Mouse (Mus musculus) hindbrain, postnatal 0 days (tissue): ENCODE results near the gene Sf3a2. TPM values are rescaled to one million over a fixed set of nuclear protein-coding genes. Genes with fewer than 3 reads are reported as not detected.

Experiments
- ATAC-seq: fragments of 200-750 bp; cut with Nextera tagmentation; 2 replicates; pipeline ENCODE4 v1.8.0; 2017; ENCODE audit warnings: mild to moderate bottlenecking, moderate TSS enrichment, moderate library complexity
- DNase-seq: peaks from one replicate; pipeline ENCODE4 v3.0.0-alpha.2; 2015; ENCODE audit warnings: low spot score
- H3K27ac ChIP-seq: fragments of 300-500 bp; sonication (generic); 2 replicates; pipeline ENCODE4 v1.5.1; 2014; ENCODE audit warnings: mild to moderate bottlenecking
- H3K27me3 ChIP-seq: fragments of 300-500 bp; sonication (generic); 2 replicates; pipeline ENCODE4 v1.6.1; 2014; ENCODE audit warnings: low read length, mixed read lengths; ENCODE audit not compliant: insufficient read depth
- H3K36me3 ChIP-seq: fragments of 300-500 bp; sonication (generic); 2 replicates; pipeline ENCODE4 v1.6.1; 2014; ENCODE audit warnings: low read length, mixed read lengths; ENCODE audit not compliant: insufficient read depth
- H3K4me1 ChIP-seq: fragments of 300-500 bp; sonication (generic); 2 replicates; pipeline ENCODE4 v1.6.1; 2014; ENCODE audit warnings: antibody characterized with exemption, low read length, mixed read lengths; ENCODE audit not compliant: insufficient read depth
- H3K4me2 ChIP-seq: fragments of 300-500 bp; sonication (generic); 2 replicates; pipeline ENCODE4 v1.6.1; 2014; ENCODE audit warnings: low read depth, mild to moderate bottlenecking, low read length, moderate library complexity, mixed read lengths
- H3K4me3 ChIP-seq: fragments of 300-500 bp; sonication (generic); 2 replicates; pipeline ENCODE4 v1.5.1; 2014; ENCODE audit warnings: low read length
- H3K9ac ChIP-seq: fragments of 300-500 bp; sonication (generic); replicated peaks from 2 replicates; pipeline ENCODE4 v1.6.1; 2014; ENCODE audit warnings: mild to moderate bottlenecking, low read length, moderate library complexity, mixed read lengths
- H3K9me3 ChIP-seq: fragments of 300-500 bp; sonication (generic); 2 replicates; pipeline ENCODE4 v1.6.1; 2016; ENCODE audit warnings: low read length, mixed read lengths
- CTCF ChIP-seq: IDR thresholded peaks from 2 replicates; pipeline ENCODE4 v1.5.1; 2016; ENCODE audit warnings: antibody characterized with exemption, control low read depth, low read depth
- WGBS: fragments of 180-500 bp; shearing (Covaris S2); extraction: QIAGEN DNeasy Blood & Tissue Kit; methylation state at CpG from one replicate; pipeline ENCODE4 v1.1.7; 2014; 5-methylcytosine and 5-hydroxymethylcytosine counted together
- microRNA counts: library from miRNA; unstranded; fragments of <30 nt; microRNA quantifications from one replicate; lab custom pipeline; 2015
- microRNA-seq, 2 experiments: library from miRNA; unstranded; fragments of <30 nt; microRNA quantifications; one replicate each; pipeline ENCODE4; 2016
- polyA plus RNA-seq: library from polyadenylated mRNA; unstranded; fragments of >200 nt; fragmentation: Nextera tagmentation; extraction: Ambion mirVana; gene quantifications from 2 replicates; pipeline ENCODE4 v1.2.1, GENCODE M21; 2015
- total RNA-seq: library from RNA; depleted of rRNA; stranded (reverse); fragments of >200 nt; gene quantifications from 2 replicates; pipeline ENCODE4 v1.2.3, GENCODE M21; 2014; rRNA removed

Gene Sf3a2
- total and polyA plus RNA-seq, 2 experiments from 2014 or later: 14.2 to 53.2 TPM

DNA sequence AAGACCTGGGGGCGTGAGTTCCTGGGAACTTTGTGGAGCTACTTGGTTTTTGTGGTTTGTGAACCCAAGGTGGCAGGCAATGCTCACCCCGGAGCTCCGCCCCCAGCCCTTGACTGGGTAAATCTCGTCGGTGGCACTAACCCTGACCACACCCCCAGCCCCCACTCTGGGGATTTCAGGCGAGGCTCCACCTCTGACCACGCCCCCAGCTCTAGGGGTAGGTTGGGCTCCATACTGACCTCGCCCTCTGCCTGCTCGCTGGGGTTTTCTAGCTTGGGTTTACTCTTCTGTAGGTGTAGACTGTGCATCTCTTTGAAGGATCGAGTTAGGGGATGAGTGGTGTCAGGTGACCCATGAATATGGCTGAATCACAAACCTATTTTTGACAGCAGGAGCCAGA, 50.6 kb downstream of the Sf3a2 start:
- TF ChIP-seq CTCF: no peak
- ATAC-seq: no peak

More for the DNA sequence above, 50.6 kb downstream of the Sf3a2 start:
- Histone ChIP-seq H3K4me1 (no peaks in the 10 kb centered on the region; the same call in 1 of the 2 replicates), H3K27ac (no peak overlapping the region), H3K27me3 (no peaks in the 10 kb centered on the region), H3K9ac (no peak overlapping the region), H3K9me3 (no peaks in the 10 kb centered on the region), H3K4me2 (no peak overlapping the region), H3K36me3 (peaks cover 15% of the 10 kb centered on the region), H3K4me3 (no peak overlapping the region)
- WGBS: 15% methylated on average over 10 of the region's 10 CpGs
- DNase-seq: no peak

MicroRNAs encoded within 50 kb of the gene (microRNA counts, 519-probe panel; counts per million panel counts)
- microRNA mmu-miR-1982 (lab: Ali Mortazavi, UCI): not detected

Small RNA genes within 50 kb of the gene (microRNA-seq; reads per million reads assigned to microRNA genes)
- 1.4 to 11.3 reads per million in 2 experiments for gene Mir1982

Other genes starting within 250 kb of the Sf3a2 start
- gene Rexo1, start 236.6 kb upstream of the Sf3a2 start, total RNA-seq: 47.2 and 51.0 TPM in 2 replicates
- gene Rexo1, start 236.6 kb upstream of the Sf3a2 start, polyA plus RNA-seq: 25.1 and 27.6 TPM in 2 replicates
- 16.6 and 17.0 TPM in 2 replicates for gene Klf16, start 220.9 kb upstream of the Sf3a2 start, total RNA-seq
- gene Klf16, start 220.9 kb upstream of the Sf3a2 start, polyA plus RNA-seq: 8.2 and 8.6 TPM in 2 replicates
- 389 and 721 TPM in 2 replicates for gene Abhd17a, start 207.9 kb upstream of the Sf3a2 start, total RNA-seq
- 159 and 171 TPM in 2 replicates for gene Abhd17a, start 207.9 kb upstream of the Sf3a2 start, polyA plus RNA-seq
- 39.5 and 43.2 TPM in 2 replicates for gene Scamp4, start 195.3 kb upstream of the Sf3a2 start, total RNA-seq
- gene Scamp4, start 195.3 kb upstream of the Sf3a2 start, polyA plus RNA-seq: 68.3 and 69.1 TPM in 2 replicates
- 7.3 and 11.4 TPM in 2 replicates for gene Adat3, start 195.3 kb upstream of the Sf3a2 start, total RNA-seq
- 3.6 and 4.0 TPM in 2 replicates for gene Adat3, start 195.3 kb upstream of the Sf3a2 start, polyA plus RNA-seq
- 0.54 and 2.2 TPM in 2 replicates for gene Gm49322, start 192.2 kb upstream of the Sf3a2 start, total RNA-seq
- 1.1 TPM in 2 replicates for gene Gm49322, start 192.2 kb upstream of the Sf3a2 start, polyA plus RNA-seq
- gene Csnk1g2, start 175.4 kb upstream of the Sf3a2 start, total RNA-seq: 128 and 156 TPM in 2 replicates
- gene Csnk1g2, start 175.4 kb upstream of the Sf3a2 start, polyA plus RNA-seq: 94.3 and 95.5 TPM in 2 replicates
- 209 and 213 TPM in 2 replicates for gene Btbd2, start 141.1 kb upstream of the Sf3a2 start, total RNA-seq
- gene Btbd2, start 141.1 kb upstream of the Sf3a2 start, polyA plus RNA-seq: 81.9 and 82.8 TPM in 2 replicates
- gene Mknk2, start 120.1 kb upstream of the Sf3a2 start, total RNA-seq: 84.5 and 95.4 TPM in 2 replicates
- 38.2 and 40.5 TPM in 2 replicates for gene Mknk2, start 120.1 kb upstream of the Sf3a2 start, polyA plus RNA-seq
- 68.3 and 76.4 TPM in 2 replicates for gene Mob3a, start 96.2 kb upstream of the Sf3a2 start, total RNA-seq
- 37.2 and 38.8 TPM in 2 replicates for gene Mob3a, start 96.2 kb upstream of the Sf3a2 start, polyA plus RNA-seq
- 31.1 and 31.6 TPM in 2 replicates for gene Izumo4, start 96.0 kb upstream of the Sf3a2 start, total RNA-seq
- 46.7 and 52.2 TPM in 2 replicates for gene Izumo4, start 96.0 kb upstream of the Sf3a2 start, polyA plus RNA-seq
- gene Ap3d1, start 55.9 kb upstream of the Sf3a2 start, total RNA-seq: 195 and 201 TPM in 2 replicates
- gene Ap3d1, start 55.9 kb upstream of the Sf3a2 start, polyA plus RNA-seq: 99.2 and 99.7 TPM in 2 replicates
- gene Dot1l, start 43.0 kb upstream of the Sf3a2 start, total RNA-seq: 27.2 and 27.7 TPM in 2 replicates
- gene Dot1l, start 43.0 kb upstream of the Sf3a2 start, polyA plus RNA-seq: 10.3 and 12.6 TPM in 2 replicates
- gene Plekhj1, start 428 bp downstream of the Sf3a2 start, total RNA-seq: 74.4 and 82.3 TPM in 2 replicates
- gene Plekhj1, start 428 bp downstream of the Sf3a2 start, polyA plus RNA-seq: 99.4 and 103 TPM in 2 replicates
- gene Amh, start 7.0 kb downstream of the Sf3a2 start, total RNA-seq: 0.47 and 2.6 TPM in 2 replicates
- 0.24 TPM in 1 of 2 replicates, not detected in the other for gene Amh, start 7.0 kb downstream of the Sf3a2 start, polyA plus RNA-seq
- 0.22 TPM in 1 of 2 replicates, not detected in the other for gene Jsrp1, start 15.3 kb downstream of the Sf3a2 start, total RNA-seq
- 1.4 and 1.6 TPM in 2 replicates for gene Jsrp1, start 15.3 kb downstream of the Sf3a2 start, polyA plus RNA-seq
- 1,128 and 1,180 TPM in 2 replicates for gene Oaz1, start 28.5 kb downstream of the Sf3a2 start, total RNA-seq
- 1,097 and 1,185 TPM in 2 replicates for gene Oaz1, start 28.5 kb downstream of the Sf3a2 start, polyA plus RNA-seq
- gene Lingo3, start 45.8 kb downstream of the Sf3a2 start, total RNA-seq: 66.9 and 70.3 TPM in 2 replicates
- 26.6 and 28.0 TPM in 2 replicates for gene Lingo3, start 45.8 kb downstream of the Sf3a2 start, polyA plus RNA-seq
- gene Lsm7, start 57.0 kb downstream of the Sf3a2 start, total RNA-seq: 165 and 189 TPM in 2 replicates
- gene Lsm7, start 57.0 kb downstream of the Sf3a2 start, polyA plus RNA-seq: 279 and 295 TPM in 2 replicates
- 161 and 174 TPM in 2 replicates for gene Sppl2b, start 57.1 kb downstream of the Sf3a2 start, total RNA-seq
- 76.0 and 76.2 TPM in 2 replicates for gene Sppl2b, start 57.1 kb downstream of the Sf3a2 start, polyA plus RNA-seq
- 0.04 and 0.10 TPM in 2 replicates for gene Tmprss9, start 73.7 kb downstream of the Sf3a2 start, total RNA-seq
- gene Tmprss9, start 73.7 kb downstream of the Sf3a2 start, polyA plus RNA-seq: 0.14 and 0.26 TPM in 2 replicates
- 150 and 155 TPM in 2 replicates for gene Timm13, start 102.8 kb downstream of the Sf3a2 start, total RNA-seq
- 366 and 369 TPM in 2 replicates for gene Timm13, start 102.8 kb downstream of the Sf3a2 start, polyA plus RNA-seq
- 42.3 and 43.2 TPM in 2 replicates for gene Lmnb2, start 120.0 kb downstream of the Sf3a2 start, total RNA-seq
- 24.8 and 25.6 TPM in 2 replicates for gene Lmnb2, start 120.0 kb downstream of the Sf3a2 start, polyA plus RNA-seq
- gene Gadd45b, start 131.9 kb downstream of the Sf3a2 start, total RNA-seq: 4.4 and 8.2 TPM in 2 replicates
- 7.5 and 8.6 TPM in 2 replicates for gene Gadd45b, start 131.9 kb downstream of the Sf3a2 start, polyA plus RNA-seq
- 26.2 and 27.2 TPM in 2 replicates for gene Gng7, start 216.7 kb downstream of the Sf3a2 start, total RNA-seq
- gene Gng7, start 216.7 kb downstream of the Sf3a2 start, polyA plus RNA-seq: 18.9 and 22.1 TPM in 2 replicates
- gene Diras1, start 227.5 kb downstream of the Sf3a2 start, total RNA-seq: 82.0 and 106 TPM in 2 replicates
- 69.0 and 78.7 TPM in 2 replicates for gene Diras1, start 227.5 kb downstream of the Sf3a2 start, polyA plus RNA-seq
- gene Slc39a3, start 239.2 kb downstream of the Sf3a2 start, total RNA-seq: 118 and 126 TPM in 2 replicates
- gene Slc39a3, start 239.2 kb downstream of the Sf3a2 start, polyA plus RNA-seq: 40.6 and 41.9 TPM in 2 replicates